Mouse (Mus musculus): ENCODE results near the gene Krtap5-5. TPM values are rescaled to one million over a fixed set of nuclear protein-coding genes. Genes with fewer than 3 reads are reported as not detected.

Krtap5-5 gene
- polyA plus RNA-seq, 1 experiment from 2014 or later = not detected

GRCm38 (mm10) chr7:142205488-142205887, 24.3 kb downstream of the Krtap5-5 start:
- no peaks in the 10 kb centered on the region for H3K9me3 ChIP-seq
- no peak for DNase-seq (ENCODE audit: low spot score)
- no peak overlapping the region for H3K27ac ChIP-seq (replicated peaks)
- no peak overlapping the region for H3K4me3 ChIP-seq
- peaks cover 8% of the 10 kb centered on the region; the same call in 1 of the 2 replicates for H3K27me3 ChIP-seq (replicated peaks; ENCODE audit: low read depth, poor library complexity, severe bottlenecking)
- H3K36me3 ChIP-seq (replicated peaks) = no peaks in the 10 kb centered on the region
- H3K4me1 ChIP-seq = no peaks in the 10 kb centered on the region

- H3K4me1 ChIP-seq = no peaks in the 10 kb centered on the region
- H3K9me3 ChIP-seq = no peaks in the 10 kb centered on the region
- no peak within 1 kb of the TSS for H3K4me3 ChIP-seq
- DNase-seq (ENCODE audit: low spot score) = no peak
- no peak within 1 kb of the TSS for H3K27ac ChIP-seq (replicated peaks)
- WGBS = 72% methylated on average over 1 of the region's 1 CpGs
- H3K36me3 ChIP-seq (replicated peaks) = no peaks in the 10 kb centered on the region
- H3K27me3 ChIP-seq (replicated peaks; ENCODE audit: low read depth, poor library complexity, severe bottlenecking) = peaks cover 8% of the 10 kb centered on the region; the same call in 1 of the 2 replicates
These were observed 28.7 kb downstream of the Krtap5-5 start, which contains the start of gene Krtap5-3 for GRCm38 (mm10) chr7:142201064-142201463. Krtap5-3 (plus strand) TSS chr7:142201364.

- Histone ChIP-seq H3K27me3 (replicated peaks; ENCODE audit: low read depth, poor library complexity, severe bottlenecking) (peaks cover 8% of the 10 kb centered on the region; the same call in 1 of the 2 replicates), H3K27ac (replicated peaks) (no peak overlapping the region), H3K9me3 (no peaks in the 10 kb centered on the region), H3K4me3 (no peak overlapping the region), H3K36me3 (replicated peaks) (no peaks in the 10 kb centered on the region), H3K4me1 (no peaks in the 10 kb centered on the region)
- DNase-seq (ENCODE audit: low spot score) = no peak
- WGBS = 85% methylated on average over 2 of the region's 2 CpGs
These were observed 31.0 kb downstream of the Krtap5-5 start for GRCm38 (mm10) chr7:142198748-142199147.

- H3K4me1 ChIP-seq = no peaks in the 10 kb centered on the region
- H3K4me3 ChIP-seq = no peak within 1 kb of the TSS
- DNase-seq (ENCODE audit: low spot score) = no peak
- no peaks in the 10 kb centered on the region for H3K9me3 ChIP-seq
- no peak within 1 kb of the TSS for H3K27ac ChIP-seq (replicated peaks)
- H3K27me3 ChIP-seq (replicated peaks; ENCODE audit: low read depth, poor library complexity, severe bottlenecking) = 0 out of 2 replicates have a peak, but pooled peaks cover 4% of the 10 kb centered on the region
- no peaks in the 10 kb centered on the region for H3K36me3 ChIP-seq (replicated peaks)
- WGBS = 56% methylated on average over 2 of the region's 2 CpGs
These were observed 39.5 kb downstream of the Krtap5-5 start, which contains the start of gene Gm10153 for GRCm38 (mm10) chr7:142190289-142190688. Gm10153 (minus strand) TSS chr7:142190389.

GRCm38 (mm10) chr7:142188156-142188555, 41.6 kb downstream of the Krtap5-5 start:
- Histone ChIP-seq H3K27me3 (replicated peaks; ENCODE audit: low read depth, poor library complexity, severe bottlenecking) (0 out of 2 replicates have a peak, but pooled peaks cover 4% of the 10 kb centered on the region), H3K4me3 (no peak overlapping the region), H3K9me3 (no peaks in the 10 kb centered on the region), H3K27ac (replicated peaks) (no peak overlapping the region), H3K36me3 (replicated peaks) (no peaks in the 10 kb centered on the region), H3K4me1 (no peaks in the 10 kb centered on the region)
- DNase-seq (ENCODE audit: low spot score) = no peak
- WGBS = 82% methylated on average over 2 of the region's 2 CpGs

- no peak overlapping the region for H3K4me3 ChIP-seq
- no peaks in the 10 kb centered on the region for H3K9me3 ChIP-seq
- H3K27ac ChIP-seq (replicated peaks) = no peak overlapping the region
- no peak for DNase-seq (ENCODE audit: low spot score)
- H3K36me3 ChIP-seq (replicated peaks) = no peaks in the 10 kb centered on the region
- WGBS = 49% methylated on average over 1 of the region's 1 CpGs
- no peaks in the 10 kb centered on the region for H3K4me1 ChIP-seq
- H3K27me3 ChIP-seq (replicated peaks; ENCODE audit: low read depth, poor library complexity, severe bottlenecking) = no peaks in the 10 kb centered on the region
These were observed 48.8 kb downstream of the Krtap5-5 start for GRCm38 (mm10) chr7:142181021-142181420.

Other genes with a start within 250 kb of the Krtap5-5 start
- gene Mob2, start 168.9 kb downstream of the Krtap5-5 start, polyA plus RNA-seq (2016; fragmentation: Nextera tagmentation; extraction: Ambion mirVana) = 67.4 and 68.0 TPM in 2 replicates
- 3.2 and 3.4 TPM in 2 replicates for gene Dusp8, start 134.1 kb downstream of the Krtap5-5 start, polyA plus RNA-seq (2016; fragmentation: Nextera tagmentation; extraction: Ambion mirVana)
- not detected in 2 replicates for gene Gm45618, start 109.2 kb downstream of the Krtap5-5 start, polyA plus RNA-seq (2016; fragmentation: Nextera tagmentation; extraction: Ambion mirVana)
- gene Gm39115, start 93.9 kb downstream of the Krtap5-5 start, polyA plus RNA-seq (2016; fragmentation: Nextera tagmentation; extraction: Ambion mirVana) = not detected in 2 replicates
- gene Gm45337, start 85.4 kb downstream of the Krtap5-5 start, polyA plus RNA-seq (2016; fragmentation: Nextera tagmentation; extraction: Ambion mirVana) = not detected in 2 replicates
- not detected in 2 replicates for gene Gm29735, start 72.9 kb downstream of the Krtap5-5 start, polyA plus RNA-seq (2016; fragmentation: Nextera tagmentation; extraction: Ambion mirVana)
- not detected in 2 replicates for gene Gm4553, start 64.2 kb downstream of the Krtap5-5 start, polyA plus RNA-seq (2016; fragmentation: Nextera tagmentation; extraction: Ambion mirVana)
- gene Krtap5-2, start 54.0 kb downstream of the Krtap5-5 start, polyA plus RNA-seq (2016; fragmentation: Nextera tagmentation; extraction: Ambion mirVana) = not detected in 2 replicates
- gene Gm10153, start 39.6 kb downstream of the Krtap5-5 start, polyA plus RNA-seq (2016; fragmentation: Nextera tagmentation; extraction: Ambion mirVana) = not detected in 2 replicates
- not detected in 2 replicates for gene Krtap5-3, start 28.6 kb downstream of the Krtap5-5 start, polyA plus RNA-seq (2016; fragmentation: Nextera tagmentation; extraction: Ambion mirVana)
- gene Gm7579, start 18.1 kb downstream of the Krtap5-5 start, polyA plus RNA-seq (2016; fragmentation: Nextera tagmentation; extraction: Ambion mirVana) = not detected in 2 replicates
- gene Gm40460, start 11.1 kb upstream of the Krtap5-5 start, polyA plus RNA-seq (2016; fragmentation: Nextera tagmentation; extraction: Ambion mirVana) = not detected in 2 replicates
- gene Gm2431, start 28.4 kb upstream of the Krtap5-5 start, polyA plus RNA-seq (2016; fragmentation: Nextera tagmentation; extraction: Ambion mirVana) = not detected in 2 replicates
- gene Gm4559, start 44.4 kb upstream of the Krtap5-5 start, polyA plus RNA-seq (2016; fragmentation: Nextera tagmentation; extraction: Ambion mirVana) = not detected in 2 replicates
- gene Krtap5-1, start 67.1 kb upstream of the Krtap5-5 start, polyA plus RNA-seq (2016; fragmentation: Nextera tagmentation; extraction: Ambion mirVana) = not detected in 2 replicates
- not detected in 2 replicates for gene Krtap5-4, start 73.6 kb upstream of the Krtap5-5 start, polyA plus RNA-seq (2016; fragmentation: Nextera tagmentation; extraction: Ambion mirVana)
- gene Ifitm10, start 143.8 kb upstream of the Krtap5-5 start, polyA plus RNA-seq (2016; fragmentation: Nextera tagmentation; extraction: Ambion mirVana) = 2.2 and 3.0 TPM in 2 replicates
- gene Gm49369, start 152.7 kb upstream of the Krtap5-5 start, polyA plus RNA-seq (2016; fragmentation: Nextera tagmentation; extraction: Ambion mirVana) = not detected in 2 replicates
- gene Ctsd, start 158.1 kb upstream of the Krtap5-5 start, polyA plus RNA-seq (2016; fragmentation: Nextera tagmentation; extraction: Ambion mirVana) = 151 and 158 TPM in 2 replicates
- not detected in 2 replicates for gene Syt8, start 204.9 kb upstream of the Krtap5-5 start, polyA plus RNA-seq (2016; fragmentation: Nextera tagmentation; extraction: Ambion mirVana)
- 1.7 and 2.5 TPM in 2 replicates for gene Tnni2, start 211.8 kb upstream of the Krtap5-5 start, polyA plus RNA-seq (2016; fragmentation: Nextera tagmentation; extraction: Ambion mirVana)
- 20.9 and 21.4 TPM in 2 replicates for gene Lsp1, start 230.8 kb upstream of the Krtap5-5 start, polyA plus RNA-seq (2016; fragmentation: Nextera tagmentation; extraction: Ambion mirVana)

All from embryonic facial prominence, embryonic 10.5 days (tissue).